Mouse (Mus musculus) heart, embryonic 13.5 days (tissue): Measurements from ENCODE around the gene Clmn. TPM values are rescaled to one million over a fixed set of nuclear protein-coding genes. Genes with fewer than 3 reads are reported as not detected.
A peak's percentile ranks its signal among the peaks of the same experiment; 100 is the strongest.

Experiments
- ATAC-seq: fragments of 200-750 bp; cut with Nextera tagmentation; 2 replicates; pipeline ENCODE4 v1.8.0; 2017; ENCODE audit warnings: moderate TSS enrichment; ENCODE audit not compliant: insufficient number of reproducible peaks, low FRiP score, low TSS enrichment; ENCODE audit errors: extremely low read depth
- H3K27ac ChIP-seq: fragments of 300-500 bp; sonication (generic); replicated peaks from 2 replicates; pipeline ENCODE4 v1.5.1; 2015; ENCODE audit warnings: moderate library complexity, mild to moderate bottlenecking, inconsistent platforms
- H3K27me3 ChIP-seq: fragments of 300-500 bp; sonication (generic); replicated peaks from 2 replicates; pipeline ENCODE4 v1.6.1; 2015; ENCODE audit warnings: mild to moderate bottlenecking, inconsistent platforms
- H3K36me3 ChIP-seq: fragments of 300-500 bp; sonication (generic); 2 replicates; pipeline ENCODE4 v1.6.1; 2015; ENCODE audit warnings: mild to moderate bottlenecking, inconsistent platforms
- H3K4me1 ChIP-seq: fragments of 300-500 bp; sonication (generic); 2 replicates; pipeline ENCODE4 v1.6.1; 2015; ENCODE audit warnings: inconsistent platforms
- H3K4me2 ChIP-seq: fragments of 300-500 bp; sonication (generic); 2 replicates; pipeline ENCODE4 v1.6.1; 2015; ENCODE audit warnings: inconsistent platforms, mild to moderate bottlenecking, moderate library complexity
- H3K4me3 ChIP-seq: fragments of 300-500 bp; sonication (generic); 2 replicates; pipeline ENCODE4 v1.5.1; 2015; ENCODE audit warnings: moderate library complexity, mild to moderate bottlenecking, inconsistent platforms
- H3K9ac ChIP-seq: fragments of 300-500 bp; sonication (generic); 2 replicates; pipeline ENCODE4 v1.6.1; 2015; ENCODE audit warnings: inconsistent platforms, mild to moderate bottlenecking, moderate library complexity
- H3K9me3 ChIP-seq: fragments of 300-500 bp; sonication (generic); 2 replicates; pipeline ENCODE4 v1.6.1; 2016; ENCODE audit warnings: inconsistent platforms
- WGBS: fragments of 180-500 bp; shearing (Covaris S2); methylation state at CpG from one replicate; pipeline ENCODE4 v1.1.7; 2015; ENCODE audit warnings: mixed read lengths; 5-methylcytosine and 5-hydroxymethylcytosine counted together
- polyA plus RNA-seq: library from polyadenylated mRNA; unstranded; fragments of >200 nt; fragmentation: Nextera tagmentation; extraction: Ambion mirVana; gene quantifications from 2 replicates; pipeline ENCODE4 v1.2.1, GENCODE M21; 2015

The Clmn gene
- polyA plus RNA-seq, 1 experiment from 2014 or later = 0.66 TPM

- WGBS = 64% methylated on average over 10 of the region's 10 CpGs
- H3K36me3 ChIP-seq = no peaks in the 10 kb centered on the region
- no peak for ATAC-seq
- no peak overlapping the region for H3K4me2 ChIP-seq
- no peak overlapping the region for H3K27ac ChIP-seq
- no peak overlapping the region for H3K4me3 ChIP-seq
- H3K27me3 ChIP-seq = peaks cover 6% of the 10 kb centered on the region; the same call in 1 of the 2 replicates
- H3K9ac ChIP-seq = no peak overlapping the region
- H3K4me1 ChIP-seq = no peaks in the 10 kb centered on the region
- 0 out of 2 replicates have a peak, but pooled peaks cover 6% of the 10 kb centered on the region for H3K9me3 ChIP-seq
These were observed 14.7 kb upstream of the Clmn start for GRCm38 (mm10) chr12:104879577-104879989.

GRCm38 (mm10) chr12:104876053-104876452 lies 11.2 kb upstream of the Clmn start:
- 36% methylated on average over 3 of the region's 3 CpGs for WGBS
- H3K27ac ChIP-seq = no peak overlapping the region
- ATAC-seq = no peak
- H3K27me3 ChIP-seq = peaks cover 20% of the 10 kb centered on the region; the same call in 1 of the 2 replicates
- no peaks in the 10 kb centered on the region for H3K4me1 ChIP-seq
- H3K4me2 ChIP-seq = no peak overlapping the region
- H3K36me3 ChIP-seq = no peaks in the 10 kb centered on the region
- no peak overlapping the region for H3K4me3 ChIP-seq
- H3K9ac ChIP-seq = no peak overlapping the region
- 0 out of 2 replicates have a peak, but pooled peaks cover 6% of the 10 kb centered on the region for H3K9me3 ChIP-seq

- Histone ChIP-seq H3K27ac (no peak overlapping the region), H3K4me3 (no peak overlapping the region), H3K4me2 (no peak overlapping the region), H3K36me3 (no peaks in the 10 kb centered on the region), H3K9ac (no peak overlapping the region), H3K4me1 (no peaks in the 10 kb centered on the region), H3K9me3 (no peaks in the 10 kb centered on the region), H3K27me3 (peaks cover 18% of the 10 kb centered on the region; the same call in 1 of the 2 replicates)
- WGBS = 82% methylated on average over 6 of the region's 6 CpGs
- ATAC-seq = no peak
These were observed 7.1 kb upstream of the Clmn start for GRCm38 (mm10) chr12:104871987-104872386.

GRCm38 (mm10) chr12:104869737-104870136 lies 4.9 kb upstream of the Clmn start:
- no peaks in the 10 kb centered on the region for H3K36me3 ChIP-seq
- no peak overlapping the region for H3K4me2 ChIP-seq
- H3K27me3 ChIP-seq = peaks cover 16% of the 10 kb centered on the region; the same call in 1 of the 2 replicates
- H3K4me3 ChIP-seq = no peak overlapping the region
- H3K9ac ChIP-seq = no peak overlapping the region
- WGBS = 71% methylated on average over 3 of the region's 3 CpGs
- no peaks in the 10 kb centered on the region for H3K9me3 ChIP-seq
- no peak for ATAC-seq
- H3K27ac ChIP-seq = no peak overlapping the region
- H3K4me1 ChIP-seq = peaks cover 3% of the 10 kb centered on the region

GRCm38 (mm10) chr12:104868430-104868829 lies 3.6 kb upstream of the Clmn start:
- WGBS = 75% methylated on average over 3 of the region's 3 CpGs
- no peak overlapping the region for H3K4me3 ChIP-seq
- H3K27me3 ChIP-seq = peaks cover 11% of the 10 kb centered on the region; the same call in 1 of the 2 replicates
- peaks cover 3% of the 10 kb centered on the region for H3K4me1 ChIP-seq
- ATAC-seq = no peak
- no peak overlapping the region for H3K27ac ChIP-seq
- no peaks in the 10 kb centered on the region for H3K36me3 ChIP-seq
- no peak overlapping the region for H3K9ac ChIP-seq
- no peaks in the 10 kb centered on the region for H3K9me3 ChIP-seq
- H3K4me2 ChIP-seq = no peak overlapping the region

GRCm38 (mm10) chr12:104867851-104868250 lies 3.0 kb upstream of the Clmn start:
- Histone ChIP-seq H3K9ac (no peak overlapping the region), H3K9me3 (no peaks in the 10 kb centered on the region), H3K4me2 (no peak overlapping the region), H3K27me3 (peaks cover 5% of the 10 kb centered on the region; the same call in 1 of the 2 replicates), H3K36me3 (no peaks in the 10 kb centered on the region), H3K4me1 (peaks cover 3% of the 10 kb centered on the region), H3K27ac (no peak overlapping the region), H3K4me3 (no peak overlapping the region)
- WGBS = 75% methylated on average over 6 of the region's 6 CpGs
- ATAC-seq = no peak

GRCm38 (mm10) chr12:104865166-104865535 lies 275 bp upstream of the Clmn start:
- Histone ChIP-seq H3K4me3 (peak overlapping the region; percentile 77), H3K4me2 (peak overlapping the region; percentile 95), H3K27ac (no peak overlapping the region), H3K9ac (peak overlapping the region; percentile 86), H3K4me1 (peaks cover 3% of the 10 kb centered on the region), H3K27me3 (peaks cover 4% of the 10 kb centered on the region; the same call in 1 of the 2 replicates), H3K36me3 (no peaks in the 10 kb centered on the region), H3K9me3 (no peaks in the 10 kb centered on the region)
- WGBS = 0% methylated on average over 6 of the region's 10 CpGs
- ATAC-seq = no peak

GRCm38 (mm10) chr12:104863653-104864052 lies 1.2 kb downstream of the Clmn start:
- Histone ChIP-seq H3K4me2 (no peak overlapping the region), H3K4me3 (no peak overlapping the region)

GRCm38 (mm10) chr12:104859140-104859539 lies 5.7 kb downstream of the Clmn start:
- Histone ChIP-seq H3K9ac (no peak overlapping the region), H3K9me3 (no peaks in the 10 kb centered on the region), H3K4me1 (no peaks in the 10 kb centered on the region), H3K4me3 (no peak overlapping the region), H3K4me2 (no peak overlapping the region), H3K36me3 (no peaks in the 10 kb centered on the region), H3K27ac (no peak overlapping the region), H3K27me3 (peaks cover 4% of the 10 kb centered on the region; the same call in 1 of the 2 replicates)
- no peak for ATAC-seq
- 73% methylated on average over 7 of the region's 7 CpGs for WGBS

More at GRCm38 (mm10) chr12:104863653-104864052, 1.2 kb downstream of the Clmn start:
- Histone ChIP-seq H3K27me3 (peaks cover 4% of the 10 kb centered on the region; the same call in 1 of the 2 replicates), H3K27ac (no peak overlapping the region), H3K9me3 (no peaks in the 10 kb centered on the region), H3K4me1 (peaks cover 3% of the 10 kb centered on the region), H3K9ac (no peak overlapping the region), H3K36me3 (no peaks in the 10 kb centered on the region)
- 68% methylated on average over 7 of the region's 7 CpGs for WGBS
- no peak for ATAC-seq

- H3K4me3 ChIP-seq = no peak overlapping the region
These were observed 6.1 kb downstream of the Clmn start for GRCm38 (mm10) chr12:104858732-104859131.

GRCm38 (mm10) chr12:104857614-104858013 lies 7.3 kb downstream of the Clmn start:
- Histone ChIP-seq H3K9ac (no peak overlapping the region), H3K4me3 (no peak overlapping the region), H3K27ac (no peak overlapping the region), H3K36me3 (no peaks in the 10 kb centered on the region), H3K4me2 (no peak overlapping the region), H3K27me3 (no peaks in the 10 kb centered on the region; the same call in 1 of the 2 replicates), H3K4me1 (peaks cover under 1% of the 10 kb centered on the region; the same call in 1 of the 2 replicates), H3K9me3 (no peaks in the 10 kb centered on the region)
- no peak for ATAC-seq
- WGBS = 70% methylated on average over 10 of the region's 10 CpGs

More at GRCm38 (mm10) chr12:104858732-104859131, 6.1 kb downstream of the Clmn start:
- H3K36me3 ChIP-seq = no peaks in the 10 kb centered on the region
- ATAC-seq = no peak
- H3K9ac ChIP-seq = no peak overlapping the region
- peaks cover 4% of the 10 kb centered on the region; the same call in 1 of the 2 replicates for H3K27me3 ChIP-seq
- no peaks in the 10 kb centered on the region for H3K4me1 ChIP-seq
- 86% methylated on average over 5 of the region's 5 CpGs for WGBS
- H3K4me2 ChIP-seq = no peak overlapping the region
- no peak overlapping the region for H3K27ac ChIP-seq
- no peaks in the 10 kb centered on the region for H3K9me3 ChIP-seq

- no peaks in the 10 kb centered on the region for H3K9me3 ChIP-seq
- H3K9ac ChIP-seq = no peak overlapping the region
- no peak overlapping the region for H3K4me2 ChIP-seq
- H3K4me1 ChIP-seq = peaks cover 11% of the 10 kb centered on the region
- H3K4me3 ChIP-seq = no peak overlapping the region
- H3K27me3 ChIP-seq = no peaks in the 10 kb centered on the region
- no peaks in the 10 kb centered on the region for H3K36me3 ChIP-seq
- ATAC-seq = no peak
- H3K27ac ChIP-seq = no peak overlapping the region
- 67% methylated on average over 3 of the region's 3 CpGs for WGBS
These were observed 8.3 kb downstream of the Clmn start for GRCm38 (mm10) chr12:104856540-104856939.
